Mouse (Mus musculus): ENCODE data around the gene Atp1a3.

Atp1a3 gene

DNA sequence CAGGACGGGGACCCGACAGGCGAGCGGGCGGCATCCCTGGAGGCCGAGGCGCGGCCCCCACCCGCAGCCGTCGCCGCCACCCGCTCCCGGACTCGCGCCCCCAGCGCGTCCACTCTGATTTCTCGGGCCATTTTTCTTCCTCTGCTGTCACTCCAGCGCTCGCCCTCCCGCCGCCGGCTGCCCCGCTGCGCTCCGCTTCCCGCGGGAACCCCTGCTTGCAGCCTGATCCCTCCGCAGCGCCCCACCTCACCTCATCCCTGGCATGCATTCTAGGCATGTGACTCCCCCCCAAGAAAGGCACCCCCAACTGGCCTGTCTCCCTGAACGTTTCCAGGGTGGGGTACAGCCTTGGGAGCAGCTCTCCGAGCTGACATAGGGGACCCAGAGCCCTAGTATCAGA lies 50.5 kb downstream of the Atp1a3 start:
- no peak for DNase-seq

DNA sequence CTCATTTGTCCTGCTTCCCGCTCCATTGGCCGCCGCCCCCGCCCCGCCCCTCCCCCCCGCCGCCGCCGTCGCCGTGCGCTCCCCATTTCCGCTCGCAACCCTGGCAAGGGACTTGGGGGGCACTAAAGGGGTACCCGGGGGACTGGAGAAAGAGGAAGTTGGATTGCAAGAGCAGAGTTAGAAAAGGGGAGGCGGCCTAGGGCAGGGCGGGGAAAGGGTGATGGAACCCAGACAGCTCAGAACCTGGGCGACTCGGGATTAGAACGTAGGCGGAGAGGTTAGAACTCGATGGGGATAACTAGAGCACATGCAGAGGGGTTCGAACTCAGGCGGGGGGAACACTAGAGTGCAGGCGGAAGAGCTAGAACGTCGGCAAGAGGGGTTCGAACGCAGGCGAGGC lies 51.3 kb downstream of the Atp1a3 start:
- no peak for DNase-seq

DNA sequence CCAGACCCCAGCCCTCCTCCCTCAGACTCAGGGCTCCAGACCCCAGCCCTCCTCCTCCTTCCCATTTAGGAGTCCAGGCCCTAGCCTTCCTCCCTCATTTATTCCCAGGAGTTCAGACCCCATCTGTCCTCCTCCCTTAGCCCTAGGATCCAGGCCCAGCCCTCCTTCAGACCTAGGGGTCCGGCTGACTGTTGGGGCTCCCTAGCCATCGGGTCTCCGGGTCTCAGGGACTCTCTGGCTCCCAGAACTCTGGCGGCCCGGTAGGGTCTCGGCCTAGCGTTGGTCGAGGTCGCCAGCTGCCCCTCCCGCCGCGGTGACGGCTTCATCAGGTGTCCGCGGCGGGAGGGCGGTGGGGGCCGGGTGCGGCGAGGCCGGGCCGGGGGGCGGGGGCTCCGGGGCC lies 51.8 kb downstream of the Atp1a3 start:
- DNase-seq = no peak

DNA sequence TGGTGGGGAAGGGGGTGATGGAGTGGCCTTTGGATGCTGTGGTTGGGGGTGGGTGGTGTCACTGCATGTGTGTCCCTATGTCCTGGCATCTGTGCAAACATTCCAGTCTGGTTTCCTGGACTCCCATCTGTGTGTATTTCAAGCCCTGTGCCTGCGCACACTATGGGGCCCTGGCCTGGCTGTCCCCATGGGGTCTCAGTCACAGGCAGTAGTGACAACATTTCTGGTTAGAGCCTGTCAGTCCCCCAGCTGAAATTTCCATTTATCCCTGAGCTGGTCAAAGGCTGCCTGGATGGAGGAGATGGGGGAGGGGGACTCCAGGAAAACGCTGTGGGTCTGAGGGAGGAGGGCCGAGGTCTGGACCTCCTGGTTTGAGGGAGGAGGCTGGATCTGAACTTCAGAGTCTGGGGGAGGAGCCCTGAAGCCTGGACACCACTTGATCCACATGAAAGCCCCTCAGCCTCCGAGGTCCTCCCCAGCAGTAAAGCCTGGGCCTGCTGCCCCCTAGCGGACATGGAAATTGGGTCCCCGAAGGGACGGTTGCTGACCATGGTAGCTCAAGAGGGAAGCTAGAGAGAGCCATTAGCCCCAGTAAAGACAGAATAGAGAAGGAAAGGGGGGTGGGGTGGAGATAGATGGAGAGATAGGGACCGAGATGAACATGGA lies 55.7 kb downstream of the Atp1a3 start:
- peak; percentile 63 for DNase-seq

DNA sequence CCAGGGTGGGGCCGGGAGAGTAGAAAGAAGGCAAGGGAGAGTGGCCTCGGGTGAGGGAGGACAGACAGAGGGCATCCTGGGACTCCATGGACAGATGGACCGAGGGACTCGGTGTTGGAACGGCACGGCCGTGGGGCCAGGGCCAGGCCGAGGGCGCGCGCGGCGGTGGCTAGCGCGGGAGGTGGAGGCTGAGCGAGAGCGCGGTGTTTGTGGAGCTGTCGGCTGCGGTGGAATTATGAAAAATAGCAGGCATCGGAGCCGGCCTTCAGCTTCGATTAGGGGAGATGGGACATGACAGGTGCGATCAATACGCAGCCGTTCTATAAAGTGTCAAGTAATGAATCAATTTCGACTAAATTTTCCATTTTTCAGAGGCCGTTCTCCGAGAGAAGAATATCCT lies 57.0 kb downstream of the Atp1a3 start:
- DNase-seq = no peak

DNA sequence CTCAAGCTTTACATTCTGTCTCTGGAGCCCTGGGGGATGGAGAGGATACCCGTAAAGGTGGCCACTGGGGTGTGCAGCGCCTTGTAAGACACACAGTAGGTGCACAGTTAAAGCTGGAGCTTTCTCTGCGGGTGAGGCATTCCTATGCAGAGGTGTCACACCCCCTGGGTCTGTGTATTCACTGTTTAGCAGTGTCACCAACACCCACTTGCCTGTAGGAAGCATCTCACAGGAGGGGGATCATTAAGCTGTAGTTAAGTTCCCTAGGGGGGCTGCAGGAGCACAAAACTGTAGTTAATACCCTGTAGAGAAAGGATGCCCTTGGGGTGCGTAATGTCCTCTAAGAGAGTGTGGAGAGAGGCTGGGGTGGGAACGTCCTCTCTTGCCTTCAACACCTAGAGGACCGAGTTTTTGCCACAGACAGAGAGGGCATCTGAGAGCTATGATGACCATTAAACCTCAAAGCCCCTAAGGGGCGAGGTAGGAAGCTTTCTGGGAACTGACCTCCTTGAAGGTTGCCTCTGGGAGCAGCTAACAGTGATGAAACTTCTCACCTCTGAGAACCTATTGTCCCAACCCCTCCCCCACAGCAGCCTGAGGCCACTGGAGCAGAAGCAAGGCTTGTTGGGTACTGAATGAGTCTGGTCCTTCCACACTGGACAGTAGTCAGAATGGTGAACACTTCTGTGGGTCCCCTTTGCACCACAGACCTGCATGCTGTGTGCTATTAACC lies 58.3 kb downstream of the Atp1a3 start:
- DNase-seq = no peak

DNA sequence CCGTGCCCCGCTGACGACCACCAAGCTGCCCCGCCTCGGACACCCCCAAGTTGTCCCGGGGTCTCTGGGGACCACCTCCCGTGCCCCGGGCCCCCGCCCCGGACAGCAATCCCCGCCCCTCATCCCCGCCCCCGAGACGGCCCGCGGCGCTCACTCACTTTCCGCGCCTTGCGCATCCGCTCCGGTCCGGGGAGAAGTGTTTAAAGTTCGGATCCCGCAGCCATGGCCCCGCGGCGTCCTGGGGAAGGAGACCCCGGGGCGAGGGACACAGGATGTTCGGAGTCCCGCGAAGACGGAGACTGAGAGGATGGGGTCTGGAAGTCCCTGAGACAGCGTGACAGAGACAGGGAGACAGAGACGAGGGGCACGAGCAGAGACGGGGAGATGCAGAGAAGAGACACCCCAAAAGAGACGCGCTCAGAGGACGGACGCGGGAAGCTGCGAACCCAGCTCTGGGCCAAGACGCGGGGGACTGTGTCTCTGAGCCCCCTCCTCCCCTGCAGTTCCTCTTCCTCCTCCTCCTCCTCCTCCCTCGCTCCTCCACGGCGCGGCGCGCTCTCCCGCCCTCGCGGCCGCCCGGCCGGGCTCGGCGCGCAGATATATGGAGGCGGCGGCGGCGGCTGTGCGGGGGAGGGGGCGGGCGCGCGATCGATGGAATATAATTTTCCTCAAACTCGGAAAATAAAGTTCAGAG lies 61.4 kb downstream of the Atp1a3 start, which contains the start of gene Gm4881:
Gene Gm4881 (minus strand): TSS at position 238 of the 694 bp plus-strand sequence.
- DNase-seq = no peak

DNA sequence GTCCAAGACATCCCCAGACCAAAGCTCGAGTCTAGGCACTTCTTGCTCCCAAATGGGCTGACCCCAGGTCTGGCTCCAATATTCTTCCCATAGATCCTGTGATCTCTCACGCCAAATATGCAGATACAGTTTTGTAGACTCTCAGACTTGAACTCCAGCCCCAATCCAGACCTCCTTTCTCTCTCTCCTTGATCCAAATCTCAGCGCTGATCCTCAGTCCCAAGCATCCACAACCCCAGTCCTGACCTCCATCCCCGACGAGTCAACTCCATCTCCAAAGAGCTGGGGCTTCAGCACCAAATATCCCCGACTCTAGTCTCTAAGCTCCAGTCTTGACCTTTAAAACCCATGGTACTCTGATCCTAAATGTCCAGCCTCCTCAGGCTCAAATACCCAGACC lies 62.1 kb downstream of the Atp1a3 start:
- no peak for DNase-seq

DNA sequence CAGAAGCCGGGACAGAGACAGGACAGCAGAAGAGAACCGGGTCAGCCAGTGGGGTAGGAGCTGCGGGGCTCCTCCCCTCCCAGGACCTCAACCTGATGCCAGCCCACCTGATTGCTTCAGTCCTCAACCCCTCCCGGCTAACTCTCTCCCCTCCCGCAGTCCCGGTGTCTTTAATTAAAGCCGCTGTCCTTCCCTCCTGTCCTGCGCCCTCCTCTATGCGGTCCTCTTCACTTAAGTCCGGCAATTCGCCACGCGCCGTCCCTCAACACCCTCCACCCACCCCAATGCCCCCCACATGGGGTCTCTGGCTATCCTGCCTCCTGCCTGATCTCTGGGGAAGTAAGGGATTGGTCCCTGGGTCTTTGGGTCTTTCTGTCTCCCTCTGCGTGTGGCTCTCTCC lies 74.1 kb downstream of the Atp1a3 start:
- no peak for DNase-seq

DNA sequence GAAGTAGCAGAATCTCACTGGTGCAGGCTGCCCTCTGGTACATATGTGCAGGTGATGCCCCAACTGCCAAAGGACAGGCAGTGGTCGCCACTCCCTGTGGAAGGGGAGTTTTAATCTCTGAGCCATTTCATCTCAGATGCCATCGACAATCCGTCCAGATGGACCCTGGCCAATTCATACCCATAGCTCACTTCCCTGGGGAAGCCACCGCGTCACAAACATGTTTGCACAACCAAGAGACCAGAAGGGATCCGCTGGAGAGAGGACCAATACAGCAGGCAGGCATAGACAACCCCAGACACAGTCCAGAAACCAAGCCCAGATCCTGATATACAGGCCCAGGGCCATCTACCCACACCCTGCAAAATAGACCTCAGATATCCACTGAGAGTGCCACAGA lies 75.3 kb downstream of the Atp1a3 start:
- DNase-seq = no peak

All from cerebellum, adult 8-10 months (tissue).